Mouse (Mus musculus): ENCODE data around the gene Ccdc186. TPM values are rescaled to one million over a fixed set of nuclear protein-coding genes. Genes with fewer than 3 reads are reported as not detected.

Gene Ccdc186
- polyA plus RNA-seq, 1 experiment = 20.0 TPM

DNA sequence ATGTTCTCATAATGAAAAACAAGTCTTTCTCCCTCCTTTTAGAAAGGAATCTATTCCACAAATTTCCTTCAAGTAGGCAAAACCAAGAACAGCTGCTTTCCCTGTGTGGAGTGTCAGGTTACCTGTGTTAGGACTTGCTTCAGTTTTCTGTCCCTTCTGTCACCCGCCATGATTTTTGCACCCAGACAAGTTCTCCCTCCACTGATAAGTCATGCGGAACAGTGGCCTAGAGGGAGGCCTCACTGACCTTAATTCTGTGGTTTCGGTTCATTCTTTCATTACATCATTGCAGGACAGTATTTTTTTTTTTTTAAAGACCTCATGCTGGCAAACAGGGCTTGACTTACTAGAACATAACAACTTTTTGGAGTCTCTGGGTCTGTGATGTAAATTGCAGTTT lies 72.6 kb downstream of the Ccdc186 start:
- no peak for TF ChIP-seq POLR2A (IDR thresholded peaks at IDR 0.05; ENCODE audit: borderline replicate concordance, extremely low read depth, insufficient read depth, insufficient read length, poor library complexity, severe bottlenecking)
- no peak for TF ChIP-seq CTCF (IDR thresholded peaks at IDR 0.05; ENCODE audit: borderline replicate concordance, extremely low read depth, insufficient read depth, insufficient read length)
- no peak for DNase-seq (ENCODE audit: low read depth)

DNA sequence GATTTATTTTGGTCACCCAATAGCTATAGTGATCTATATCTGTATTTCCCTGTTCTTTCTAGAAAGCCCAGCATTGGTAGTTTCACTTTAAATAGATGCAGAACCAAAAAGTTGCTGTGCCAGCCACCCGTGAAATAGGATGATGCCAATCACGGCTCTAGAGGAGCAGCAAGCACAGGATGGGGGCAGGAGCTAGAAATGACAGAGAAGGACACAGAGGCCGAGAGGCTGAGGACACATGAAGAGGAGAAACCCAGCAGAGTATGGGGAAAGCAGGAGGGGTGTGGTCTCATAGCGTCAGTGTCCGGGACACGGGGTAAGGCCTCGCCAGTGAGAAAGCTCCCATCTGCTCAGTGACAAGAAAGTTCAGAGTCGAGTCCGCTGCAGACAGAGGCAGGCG lies 74.1 kb downstream of the Ccdc186 start:
- TF ChIP-seq CTCF (IDR thresholded peaks at IDR 0.05; ENCODE audit: borderline replicate concordance, extremely low read depth, insufficient read depth, insufficient read length) = no peak
- no peak for TF ChIP-seq POLR2A (IDR thresholded peaks at IDR 0.05; ENCODE audit: borderline replicate concordance, extremely low read depth, insufficient read depth, insufficient read length, poor library complexity, severe bottlenecking)
- DNase-seq (ENCODE audit: low read depth) = no peak

DNA sequence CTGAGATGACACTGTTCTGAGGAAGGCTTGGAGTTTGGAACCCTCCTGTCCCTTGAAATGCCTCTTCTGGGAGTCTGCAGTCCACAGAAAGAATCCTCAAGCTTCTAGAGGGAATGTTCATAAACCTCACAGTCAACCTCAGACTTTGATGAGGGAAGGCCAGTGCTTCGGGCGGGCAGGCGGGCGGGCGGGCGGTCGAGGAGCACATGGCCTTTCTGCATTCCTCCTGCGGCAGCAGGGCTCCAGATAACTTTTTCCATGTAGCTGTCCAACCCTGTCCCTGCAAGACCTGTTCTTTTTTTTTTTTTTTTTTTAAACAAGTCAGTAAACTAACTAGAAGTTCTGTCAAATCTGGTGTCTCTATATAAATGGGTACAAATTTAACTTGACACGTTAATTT lies 75.4 kb downstream of the Ccdc186 start:
- no peak for DNase-seq (ENCODE audit: low read depth)
- TF ChIP-seq POLR2A (IDR thresholded peaks at IDR 0.05; ENCODE audit: borderline replicate concordance, extremely low read depth, insufficient read depth, insufficient read length, poor library complexity, severe bottlenecking) = no peak
- TF ChIP-seq CTCF (IDR thresholded peaks at IDR 0.05; ENCODE audit: borderline replicate concordance, extremely low read depth, insufficient read depth, insufficient read length) = no peak

GRCm38 (mm10) chr19:56745528-56745927 lies 76.5 kb downstream of the Ccdc186 start:
- no peak for TF ChIP-seq POLR2A (IDR thresholded peaks at IDR 0.05; ENCODE audit: borderline replicate concordance, extremely low read depth, insufficient read depth, insufficient read length, poor library complexity, severe bottlenecking)
- no peak for TF ChIP-seq CTCF (IDR thresholded peaks at IDR 0.05; ENCODE audit: borderline replicate concordance, extremely low read depth, insufficient read depth, insufficient read length)

DNA sequence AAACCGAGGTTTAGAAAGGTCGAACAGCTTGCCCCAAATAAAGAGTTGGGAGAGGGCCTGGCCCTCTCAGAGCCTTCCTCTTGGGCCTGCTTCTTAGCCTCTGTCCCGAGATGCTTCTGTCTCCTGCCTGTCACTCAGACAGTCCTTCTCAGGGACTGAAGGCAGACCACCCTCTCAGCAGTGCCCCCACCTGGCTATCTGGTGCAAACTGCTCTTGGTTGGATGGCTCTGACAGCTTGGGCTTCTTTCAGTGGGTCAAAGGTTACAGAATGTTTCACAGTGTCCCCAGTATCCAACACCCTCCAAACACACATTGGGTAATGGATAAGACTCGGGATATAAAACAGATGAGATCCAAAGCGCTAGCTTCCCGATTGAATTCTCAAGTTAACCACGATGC lies 76.9 kb downstream of the Ccdc186 start:
- DNase-seq (ENCODE audit: low read depth) = no peak
- TF ChIP-seq CTCF (IDR thresholded peaks at IDR 0.05; ENCODE audit: borderline replicate concordance, extremely low read depth, insufficient read depth, insufficient read length) = peak; percentile 31; the same call in 1 of the 2 replicates
- no peak for TF ChIP-seq POLR2A (IDR thresholded peaks at IDR 0.05; ENCODE audit: borderline replicate concordance, extremely low read depth, insufficient read depth, insufficient read length, poor library complexity, severe bottlenecking)

More at GRCm38 (mm10) chr19:56745528-56745927, 76.5 kb downstream of the Ccdc186 start:
- DNase-seq (ENCODE audit: low read depth) = no peak

Other genes starting within 250 kb of the Ccdc186 start
- 2.0 and 3.0 TPM in 2 replicates for gene Adrb1, start 100.0 kb downstream of the Ccdc186 start, polyA plus RNA-seq (2012; rRNA removed)
- 0.59 and 1.0 TPM in 2 replicates for gene Tdrd1, start 4.0 kb upstream of the Ccdc186 start, polyA plus RNA-seq (2012; rRNA removed)
- gene Vwa2, start 52.1 kb upstream of the Ccdc186 start, polyA plus RNA-seq (2012; rRNA removed) = 1.1 and 1.5 TPM in 2 replicates
- gene Afap1l2, start 186.0 kb upstream of the Ccdc186 start, polyA plus RNA-seq (2012; rRNA removed) = 3.6 and 7.8 TPM in 2 replicates